Comparison of ENCODE assay signal across 21 mouse cellular contexts in the genomic region with DNA sequence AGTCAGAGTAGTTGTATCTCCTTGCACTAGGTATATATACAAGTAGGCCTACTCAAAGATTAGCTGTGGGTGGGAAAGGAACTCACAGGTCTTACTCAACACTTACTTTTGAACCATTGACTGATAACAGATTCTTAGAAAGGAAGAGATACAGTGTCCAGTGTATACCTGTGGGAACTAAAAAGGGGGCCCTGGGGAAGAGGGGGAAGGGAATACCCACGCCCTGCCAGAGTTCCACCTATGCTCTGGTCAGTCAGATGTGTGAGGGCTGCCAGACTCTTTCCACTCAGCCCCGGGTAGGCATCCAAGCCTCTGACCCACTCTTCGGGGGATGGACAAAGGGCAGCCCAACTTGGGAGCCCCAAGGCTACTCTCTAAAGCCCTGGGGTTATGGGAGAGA.
DNase-seq lines count a peak whose midpoint lies in the region; ATAC-seq and TF ChIP-seq lines count a peak whose summit lies in the region.
"Had no signal": no experiment of that assay in that cellular context is flagged by ENCODE, and none has a peak within 500 bp of the region (broad histone marks: within the 10 kb centered on the region; RNA-seq: fewer than 3 reads in every experiment).

No protein-coding gene starts in this region.

- no peaks in the 10 kb centered on the region for H3K9me3 ChIP-seq in forebrain, embryonic 10.5 days
- H3K9me3 ChIP-seq in forebrain, embryonic 12.5 days: no peaks in the 10 kb centered on the region
- H3K9me3 ChIP-seq in heart, embryonic 12.5 days (replicated peaks): no peaks in the 10 kb centered on the region
- H3K9me3 ChIP-seq in intestine, embryonic 15.5 days: no peaks in the 10 kb centered on the region
- H3K9me3 ChIP-seq in intestine, postnatal 0 days (ENCODE audit: control insufficient read depth): no peaks in the 10 kb centered on the region
- H3K9me3 ChIP-seq in embryonic facial prominence, embryonic 10.5 days: no peaks in the 10 kb centered on the region
- H3K9me3 ChIP-seq: embryonic facial prominence, embryonic 12.5 days; embryonic facial prominence, embryonic 15.5 days; forebrain, embryonic 13.5 days; heart, embryonic 15.5 days; hindbrain, embryonic 15.5 days had no signal

- H3K4me3 ChIP-seq in forebrain, embryonic 10.5 days: no peak overlapping the region
- H3K4me3 ChIP-seq in forebrain, embryonic 12.5 days (replicated peaks): no peak overlapping the region
- H3K4me3 ChIP-seq in heart, embryonic 12.5 days: no peak overlapping the region
- no peak overlapping the region for H3K4me3 ChIP-seq in intestine, embryonic 15.5 days (replicated peaks)
- no peak overlapping the region for H3K4me3 ChIP-seq in intestine, postnatal 0 days (ENCODE audit: low read depth, low read length)
- H3K4me3 ChIP-seq in embryonic facial prominence, embryonic 10.5 days: no peak overlapping the region
- H3K4me3 ChIP-seq: embryonic facial prominence, embryonic 12.5 days; embryonic facial prominence, embryonic 15.5 days; forebrain, embryonic 13.5 days; heart, embryonic 15.5 days; hindbrain, embryonic 15.5 days had no signal

- ATAC-seq in forebrain, embryonic 12.5 days (ENCODE audit: low FRiP score): no peak
- no peak for ATAC-seq in heart, embryonic 12.5 days (ENCODE audit: insufficient number of reproducible peaks, low FRiP score)
- peak; percentile 76 for ATAC-seq in intestine, embryonic 15.5 days
- no peak; the same call in 1 of the 2 replicates for ATAC-seq in intestine, postnatal 0 days
- ATAC-seq: activated CD4-positive, CD25-positive, alpha-beta regulatory T cell, adult 4 months; forebrain, embryonic 13.5 days; forebrain, embryonic 16.5 days had no signal

- whole genome bisulfite sequencing in forebrain, embryonic 10.5 days: 81% methylated on average over 3 of the region's 3 CpGs
- 84% methylated on average over 3 of the region's 3 CpGs for WGBS in forebrain, embryonic 12.5 days
- WGBS in heart, embryonic 12.5 days: 67% methylated on average over 3 of the region's 3 CpGs
- 79% methylated on average over 3 of the region's 3 CpGs for WGBS in intestine, embryonic 15.5 days
- WGBS in intestine, postnatal 0 days: 66% methylated on average over 3 of the region's 3 CpGs
- WGBS in embryonic facial prominence, embryonic 10.5 days: 82% methylated on average over 3 of the region's 3 CpGs

- H3K4me1 ChIP-seq in forebrain, embryonic 10.5 days: peaks cover 8% of the 10 kb centered on the region
- no peaks in the 10 kb centered on the region for H3K4me1 ChIP-seq in forebrain, embryonic 12.5 days
- peaks cover 10% of the 10 kb centered on the region for H3K4me1 ChIP-seq in heart, embryonic 12.5 days (replicated peaks)
- H3K4me1 ChIP-seq in intestine, embryonic 15.5 days (replicated peaks): no peaks in the 10 kb centered on the region
- no peaks in the 10 kb centered on the region for H3K4me1 ChIP-seq in intestine, postnatal 0 days (replicated peaks; ENCODE audit: control insufficient read depth, insufficient read depth, low read length)
- peaks cover 6% of the 10 kb centered on the region; the same call in 1 of the 2 replicates for H3K4me1 ChIP-seq in embryonic facial prominence, embryonic 10.5 days
- H3K4me1 ChIP-seq: embryonic facial prominence, embryonic 12.5 days; embryonic facial prominence, embryonic 15.5 days; forebrain, embryonic 13.5 days; hindbrain, embryonic 15.5 days had no signal

- no peaks in the 10 kb centered on the region for H3K36me3 ChIP-seq in forebrain, embryonic 10.5 days (replicated peaks)
- no peaks in the 10 kb centered on the region for H3K36me3 ChIP-seq in forebrain, embryonic 12.5 days (replicated peaks)
- H3K36me3 ChIP-seq in heart, embryonic 12.5 days: no peaks in the 10 kb centered on the region
- no peaks in the 10 kb centered on the region for H3K36me3 ChIP-seq in intestine, embryonic 15.5 days
- no peaks in the 10 kb centered on the region for H3K36me3 ChIP-seq in intestine, postnatal 0 days (ENCODE audit: control insufficient read depth, insufficient read depth)
- no peaks in the 10 kb centered on the region for H3K36me3 ChIP-seq in embryonic facial prominence, embryonic 10.5 days (replicated peaks)
- H3K36me3 ChIP-seq: embryonic facial prominence, embryonic 12.5 days; embryonic facial prominence, embryonic 15.5 days; heart, embryonic 15.5 days; hindbrain, embryonic 15.5 days had no signal

- TF ChIP-seq CTCF in intestine, postnatal 0 days (IDR thresholded peaks at IDR 0.05; ENCODE audit: low read depth): no peak

- H3K4me2 ChIP-seq in forebrain, embryonic 12.5 days: no peak overlapping the region
- H3K4me2 ChIP-seq in heart, embryonic 12.5 days: no peak overlapping the region
- no peak overlapping the region for H3K4me2 ChIP-seq in intestine, embryonic 15.5 days (replicated peaks)
- no peak overlapping the region for H3K4me2 ChIP-seq in intestine, postnatal 0 days (replicated peaks; ENCODE audit: low read depth)
- H3K4me2 ChIP-seq: embryonic facial prominence, embryonic 12.5 days; embryonic facial prominence, embryonic 15.5 days; forebrain, embryonic 13.5 days; heart, embryonic 15.5 days; hindbrain, embryonic 15.5 days had no signal

- H3K27ac ChIP-seq in forebrain, embryonic 10.5 days: peak overlapping the region; percentile 42; the same call in 1 of the 2 replicates
- no peak overlapping the region for H3K27ac ChIP-seq in forebrain, embryonic 12.5 days
- H3K27ac ChIP-seq in heart, embryonic 12.5 days (ENCODE audit: poor library complexity, severe bottlenecking): peak overlapping the region; percentile 51
- no peak overlapping the region for H3K27ac ChIP-seq in intestine, embryonic 15.5 days
- no peak overlapping the region for H3K27ac ChIP-seq in intestine, postnatal 0 days (ENCODE audit: low read depth, low read length)
- peak overlapping the region; percentile 59 for H3K27ac ChIP-seq in embryonic facial prominence, embryonic 10.5 days (replicated peaks)
- H3K27ac ChIP-seq: embryonic facial prominence, embryonic 12.5 days; embryonic facial prominence, embryonic 15.5 days; forebrain, embryonic 13.5 days; heart, embryonic 15.5 days; hindbrain, embryonic 15.5 days had no signal

- intact Hi-C loops in heart, postnatal 14 days (cut with DNase I): no loop called here

- DNase-seq in forebrain, embryonic 10.5 days (ENCODE audit: extremely low spot score, low spot score): no peak
- no peak for DNase-seq in heart, postnatal 14 days
- no peak for DNase-seq in embryonic facial prominence, embryonic 10.5 days (ENCODE audit: low spot score)
- DNase-seq in cerebellum, postnatal 14 days: no peak
- DNase-seq: cerebellum, adult 11-12 months; cerebellum, adult 8-10 months; cerebellum, postnatal 10 days; gastrocnemius, postnatal 10 days; gastrocnemius, postnatal 36 days; kidney, adult 2 months had no signal

- H3K9ac ChIP-seq in forebrain, embryonic 12.5 days: no peak overlapping the region
- no peak overlapping the region for H3K9ac ChIP-seq in heart, embryonic 12.5 days
- H3K9ac ChIP-seq in intestine, embryonic 15.5 days: no peak overlapping the region
- no peak overlapping the region for H3K9ac ChIP-seq in intestine, postnatal 0 days (ENCODE audit: low read depth, low read length)
- H3K9ac ChIP-seq: embryonic facial prominence, embryonic 12.5 days; embryonic facial prominence, embryonic 15.5 days; forebrain, embryonic 13.5 days; heart, embryonic 15.5 days; hindbrain, embryonic 15.5 days had no signal

- no peaks in the 10 kb centered on the region for H3K27me3 ChIP-seq in forebrain, embryonic 10.5 days (ENCODE audit: poor library complexity, severe bottlenecking)
- H3K27me3 ChIP-seq in forebrain, embryonic 12.5 days: no peaks in the 10 kb centered on the region
- H3K27me3 ChIP-seq in heart, embryonic 12.5 days (replicated peaks): no peaks in the 10 kb centered on the region
- H3K27me3 ChIP-seq in intestine, embryonic 15.5 days (replicated peaks): no peaks in the 10 kb centered on the region
- no peaks in the 10 kb centered on the region for H3K27me3 ChIP-seq in intestine, postnatal 0 days (replicated peaks; ENCODE audit: control insufficient read depth, insufficient read depth, low read length)
- no peaks in the 10 kb centered on the region for H3K27me3 ChIP-seq in embryonic facial prominence, embryonic 10.5 days (replicated peaks; ENCODE audit: low read depth, poor library complexity, severe bottlenecking)
- H3K27me3 ChIP-seq: embryonic facial prominence, embryonic 12.5 days; embryonic facial prominence, embryonic 15.5 days; forebrain, embryonic 13.5 days; heart, embryonic 15.5 days; hindbrain, embryonic 15.5 days had no signal

Comparison
In these comparisons a context has a peak if more than half of its experiments do, and no peak if none do; other contexts are left out.
1. H3K27ac ChIP-seq: peak in forebrain, embryonic 10.5 days (single experiment), heart, embryonic 12.5 days (single experiment) and embryonic facial prominence, embryonic 10.5 days (single experiment); none in forebrain, embryonic 12.5 days (single experiment), intestine, embryonic 15.5 days (single experiment) and intestine, postnatal 0 days (single experiment).